Mouse (Mus musculus) heart, embryonic 16.5 days (tissue): ENCODE results near the gene Aspscr1. TPM values are rescaled to one million over a fixed set of nuclear protein-coding genes. Genes with fewer than 3 reads are reported as not detected.

Experiments
- ATAC-seq: fragments of 200-750 bp; cut with Nextera tagmentation; replicated peaks from 2 replicates; pipeline ENCODE4 v1.8.0; 2017; ENCODE audit warnings: moderate number of reproducible peaks; ENCODE audit not compliant: insufficient read depth, low FRiP score; ENCODE audit errors: extremely low read depth
- H3K27ac ChIP-seq: fragments of 300-500 bp; sonication (generic); 2 replicates; pipeline ENCODE4 v1.5.1; 2014; ENCODE audit warnings: mild to moderate bottlenecking, low read length, control low read depth, moderate library complexity
- H3K27me3 ChIP-seq: fragments of 300-500 bp; sonication (generic); 2 replicates; pipeline ENCODE4 v1.6.1; 2014; ENCODE audit warnings: low read length, mixed read lengths; ENCODE audit not compliant: control insufficient read depth, insufficient read depth
- H3K36me3 ChIP-seq: fragments of 300-500 bp; sonication (generic); 2 replicates; pipeline ENCODE4 v1.6.1; 2014; ENCODE audit not compliant: control insufficient read depth, insufficient read depth
- H3K4me1 ChIP-seq: fragments of 300-500 bp; sonication (generic); 2 replicates; pipeline ENCODE4 v1.6.1; 2014; ENCODE audit warnings: low read length, mixed read lengths; ENCODE audit not compliant: control insufficient read depth, insufficient read depth
- H3K4me2 ChIP-seq: fragments of 300-500 bp; sonication (generic); 2 replicates; pipeline ENCODE4 v1.6.1; 2014; ENCODE audit warnings: low read depth, mild to moderate bottlenecking, control low read depth, low read length
- H3K4me3 ChIP-seq: fragments of 300-500 bp; sonication (generic); 2 replicates; pipeline ENCODE4 v1.5.1; 2014; ENCODE audit warnings: mild to moderate bottlenecking, control low read depth, low read length
- H3K9ac ChIP-seq: fragments of 300-500 bp; sonication (generic); 2 replicates; pipeline ENCODE4 v1.6.1; 2014; ENCODE audit warnings: low read length, control low read depth
- H3K9me3 ChIP-seq: fragments of 300-500 bp; sonication (generic); replicated peaks from 2 replicates; pipeline ENCODE4 v1.6.1; 2016; ENCODE audit warnings: low read length; ENCODE audit not compliant: control insufficient read depth
- WGBS: fragments of 180-500 bp; shearing (Covaris S2); extraction: QIAGEN DNeasy Blood & Tissue Kit; methylation state at CpG from one replicate; pipeline ENCODE4 v1.1.7; 2014; 5-methylcytosine and 5-hydroxymethylcytosine counted together
- polyA plus RNA-seq: library from polyadenylated mRNA; unstranded; fragments of >200 nt; fragmentation: Nextera tagmentation; extraction: Ambion mirVana; gene quantifications from 2 replicates; pipeline ENCODE4 v1.2.1, GENCODE M21; 2015

The Aspscr1 gene
- polyA plus RNA-seq, 1 experiment from 2014 or later = 105 TPM

- Histone ChIP-seq H3K27me3 (0 out of 2 replicates have a peak, but pooled peaks cover 7% of the 10 kb centered on the region), H3K4me2 (no peak overlapping the region), H3K4me1 (peaks cover 7% of the 10 kb centered on the region), H3K36me3 (no peaks in the 10 kb centered on the region), H3K9ac (no peak overlapping the region), H3K4me3 (no peak overlapping the region), H3K27ac (no peak overlapping the region), H3K9me3 (no peaks in the 10 kb centered on the region)
- no peak for ATAC-seq
- WGBS = 86% methylated on average over 10 of the region's 10 CpGs
Observed at GRCm38 (mm10) chr11:120730331-120730870, 57.6 kb downstream of the Aspscr1 start.

- H3K4me3 ChIP-seq = no peak overlapping the region
- peaks cover 7% of the 10 kb centered on the region for H3K4me1 ChIP-seq
- 0 out of 2 replicates have a peak overlapping the region, but pooled peaks have one; percentile 31 for H3K27ac ChIP-seq
- no peak for ATAC-seq
- H3K36me3 ChIP-seq = no peaks in the 10 kb centered on the region
- H3K9ac ChIP-seq = no peak overlapping the region
- H3K4me2 ChIP-seq = no peak overlapping the region
- no peaks in the 10 kb centered on the region for H3K27me3 ChIP-seq
- no peaks in the 10 kb centered on the region for H3K9me3 ChIP-seq
- 91% methylated on average over 1 of the region's 1 CpGs for WGBS
Observed at GRCm38 (mm10) chr11:120731395-120731794, 58.6 kb downstream of the Aspscr1 start.

- Histone ChIP-seq H3K4me2 (no peak within 1 kb of the TSS), H3K4me3 (no peak within 1 kb of the TSS), H3K9me3 (no peaks in the 10 kb centered on the region), H3K9ac (no peak within 1 kb of the TSS), H3K27me3 (no peaks in the 10 kb centered on the region), H3K4me1 (peaks cover 2% of the 10 kb centered on the region; the same call in 1 of the 2 replicates), H3K27ac (0 out of 2 replicates have a peak within 1 kb of the TSS, but pooled peaks have one; percentile 31), H3K36me3 (no peaks in the 10 kb centered on the region)
- 56% methylated on average over 12 of the region's 12 CpGs for WGBS
- ATAC-seq = no peak
Observed at GRCm38 (mm10) chr11:120731858-120732680, 59.3 kb downstream of the Aspscr1 start, which contains the start of gene Cbr2. Gene Cbr2, minus strand, starts transcription at chr11:120732114.

DNA sequence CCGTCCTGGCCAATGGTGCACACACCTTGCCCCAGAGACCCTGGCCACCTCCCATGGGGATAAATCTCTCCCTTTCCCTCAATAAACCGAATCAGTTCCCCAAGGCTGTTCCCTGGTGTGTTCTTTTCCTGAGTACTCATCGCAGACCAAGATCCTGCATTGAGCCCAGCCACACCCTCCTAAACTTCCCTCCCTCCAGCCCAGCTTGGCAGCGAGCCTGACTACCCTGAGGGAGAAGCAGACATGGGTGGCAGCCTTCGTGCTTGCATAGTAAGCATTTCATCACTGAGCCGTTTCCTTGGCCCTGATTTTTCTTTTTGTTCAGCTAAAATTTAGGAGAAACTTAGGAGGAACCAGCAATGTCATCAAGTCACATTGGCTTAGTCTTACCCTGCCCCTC, 60.7 kb downstream of the Aspscr1 start:
- Histone ChIP-seq H3K9ac (no peak overlapping the region), H3K4me1 (peaks cover 2% of the 10 kb centered on the region; the same call in 1 of the 2 replicates), H3K4me2 (no peak overlapping the region), H3K4me3 (no peak overlapping the region), H3K27me3 (no peaks in the 10 kb centered on the region), H3K36me3 (no peaks in the 10 kb centered on the region), H3K9me3 (no peaks in the 10 kb centered on the region), H3K27ac (no peak overlapping the region)
- 43% methylated on average over 6 of the region's 6 CpGs for WGBS
- no peak for ATAC-seq

DNA sequence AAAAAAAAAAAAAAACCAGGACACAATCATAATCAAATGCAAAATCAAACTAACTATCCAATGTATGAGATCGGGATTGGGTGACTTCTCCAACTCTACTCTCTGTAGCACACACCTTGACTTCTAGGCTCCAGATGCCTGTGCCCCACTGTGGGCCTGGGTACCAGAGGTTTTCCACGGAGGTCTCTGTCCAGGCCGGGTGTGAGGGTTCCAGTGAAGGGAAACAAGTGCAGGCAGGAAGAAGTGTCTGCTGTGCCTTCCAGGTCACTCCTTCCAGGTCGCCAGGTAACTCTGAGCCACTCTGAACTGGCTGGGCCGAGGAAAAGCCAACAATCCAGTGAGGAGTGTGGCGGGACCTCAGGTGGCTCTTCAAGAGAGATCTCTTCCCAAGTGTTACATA, 63.7 kb downstream of the Aspscr1 start:
- H3K4me3 ChIP-seq = no peak overlapping the region
- ATAC-seq = no peak

GRCm38 (mm10) chr11:120740981-120741380, 68.2 kb downstream of the Aspscr1 start:
- H3K4me1 ChIP-seq = no peaks in the 10 kb centered on the region
- no peaks in the 10 kb centered on the region for H3K27me3 ChIP-seq
- WGBS = 85% methylated on average over 5 of the region's 5 CpGs

More for the DNA sequence above, 63.7 kb downstream of the Aspscr1 start:
- 67% methylated on average over 6 of the region's 6 CpGs for WGBS
- Histone ChIP-seq H3K36me3 (no peaks in the 10 kb centered on the region), H3K9me3 (no peaks in the 10 kb centered on the region), H3K27me3 (no peaks in the 10 kb centered on the region), H3K4me1 (peaks cover 2% of the 10 kb centered on the region; the same call in 1 of the 2 replicates), H3K9ac (no peak overlapping the region), H3K27ac (no peak overlapping the region), H3K4me2 (no peak overlapping the region)

GRCm38 (mm10) chr11:120744121-120744701, 71.4 kb downstream of the Aspscr1 start:
- H3K9me3 ChIP-seq = no peaks in the 10 kb centered on the region
- ATAC-seq = no peak
- H3K4me1 ChIP-seq = no peaks in the 10 kb centered on the region
- no peaks in the 10 kb centered on the region for H3K36me3 ChIP-seq
- 65% methylated on average over 7 of the region's 7 CpGs for WGBS
- no peak overlapping the region for H3K27ac ChIP-seq
- H3K27me3 ChIP-seq = no peaks in the 10 kb centered on the region
- no peak overlapping the region for H3K9ac ChIP-seq
- H3K4me3 ChIP-seq = no peak overlapping the region
- H3K4me2 ChIP-seq = no peak overlapping the region

More at GRCm38 (mm10) chr11:120740981-120741380, 68.2 kb downstream of the Aspscr1 start:
- Histone ChIP-seq H3K9me3 (no peaks in the 10 kb centered on the region), H3K36me3 (no peaks in the 10 kb centered on the region), H3K4me3 (no peak overlapping the region), H3K9ac (no peak overlapping the region), H3K27ac (no peak overlapping the region), H3K4me2 (no peak overlapping the region)
- ATAC-seq = no peak

- Histone ChIP-seq H3K9me3 (no peaks in the 10 kb centered on the region), H3K4me1 (no peaks in the 10 kb centered on the region), H3K4me2 (no peak overlapping the region), H3K9ac (no peak overlapping the region), H3K27me3 (no peaks in the 10 kb centered on the region), H3K4me3 (no peak overlapping the region), H3K36me3 (no peaks in the 10 kb centered on the region), H3K27ac (no peak overlapping the region)
- 77% methylated on average over 4 of the region's 4 CpGs for WGBS
- ATAC-seq = no peak
Observed at GRCm38 (mm10) chr11:120747974-120748373, 75.2 kb downstream of the Aspscr1 start.

- Histone ChIP-seq H3K9ac (no peak overlapping the region), H3K4me1 (no peaks in the 10 kb centered on the region), H3K4me2 (no peak overlapping the region), H3K36me3 (no peaks in the 10 kb centered on the region), H3K27me3 (no peaks in the 10 kb centered on the region), H3K4me3 (no peak overlapping the region), H3K27ac (no peak overlapping the region), H3K9me3 (no peaks in the 10 kb centered on the region)
- 47% methylated on average over 8 of the region's 8 CpGs for WGBS
- no peak for ATAC-seq
Observed at GRCm38 (mm10) chr11:120749430-120749829, 76.7 kb downstream of the Aspscr1 start.
